Mouse (Mus musculus): ENCODE data around the gene Ndufs7.

DNA sequence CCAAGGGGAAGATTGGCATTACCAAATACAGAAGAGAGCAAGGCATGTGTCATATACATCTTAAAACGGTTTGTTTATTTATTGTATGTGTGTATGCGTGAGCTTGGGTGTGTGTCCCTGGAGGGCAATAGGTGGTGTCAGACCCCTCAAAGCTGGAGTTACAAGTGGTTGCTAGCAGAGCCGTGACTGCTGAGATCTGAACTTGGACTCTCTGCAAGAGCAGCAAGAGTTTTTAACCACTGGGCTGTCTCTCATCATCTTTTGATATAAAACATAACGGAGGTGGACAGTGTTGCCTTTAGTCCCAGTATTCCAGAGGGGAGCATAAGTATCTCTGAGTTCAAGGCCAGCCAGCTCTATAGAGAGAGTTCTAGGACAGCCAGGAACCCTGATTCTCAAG lies 40.7 kb upstream of the Ndufs7 start:
- TF ChIP-seq POLR2A (IDR thresholded peaks at IDR 0.05; ENCODE audit: insufficient read depth, low read depth, low read length) (no peak), EP300 (IDR thresholded peaks at IDR 0.05; ENCODE audit: insufficient read depth, low read depth, low read length) (no peak), CTCF (IDR thresholded peaks at IDR 0.05) (no peak)

Measured in heart, adult 2 months (tissue).